ENCODE assay signal across 9 mouse cellular contexts in genomic region chr5:120409385-120410378, GRCm38 (mm10). TPM values are rescaled to one million over a fixed set of nuclear protein-coding genes. Genes with fewer than 3 reads are reported as not detected.
A peak's percentile ranks its signal among the peaks of the same experiment; 100 is the strongest.
DNase-seq lines count a peak whose midpoint lies in the region; ATAC-seq and TF ChIP-seq lines count a peak whose summit lies in the region.
"Had no signal": no experiment of that assay in that cellular context is flagged by ENCODE, and none has a peak within 500 bp of the region (broad histone marks: within the 10 kb centered on the region; RNA-seq: fewer than 3 reads in every experiment).

No protein-coding gene starts in this region.

- 2% methylated on average over 41 of the region's 41 CpGs for WGBS in hindbrain, embryonic 10.5 days
- whole genome bisulfite sequencing in limb, embryonic 14.5 days, result 2% methylated on average over 41 of the region's 41 CpGs

- H3K27ac ChIP-seq in hindbrain, embryonic 10.5 days, result peak overlapping the region; percentile 72
- no peak overlapping the region for H3K27ac ChIP-seq in limb, embryonic 14.5 days (replicated peaks; ENCODE audit: low read depth, low read length)
- H3K27ac ChIP-seq: macrophage had no signal

- H3K4me1 ChIP-seq in E14TG2a.4 (replicated peaks; ENCODE audit: low read depth, low read length), result peaks cover 20% of the 10 kb centered on the region
- H3K4me1 ChIP-seq in hindbrain, embryonic 10.5 days (replicated peaks), result peaks cover 17% of the 10 kb centered on the region
- H3K4me1 ChIP-seq in limb, embryonic 14.5 days (ENCODE audit: control insufficient read depth, insufficient read depth, low read length), result no peaks in the 10 kb centered on the region

- ATAC-seq in limb, embryonic 14.5 days (ENCODE audit: low FRiP score, low read depth), result no peak

- H3K4me2 ChIP-seq in limb, embryonic 14.5 days (replicated peaks; ENCODE audit: low read depth, low read length, severe bottlenecking), result 0 out of 2 replicates have a peak overlapping the region, but pooled peaks have one; percentile 13

- peaks cover 10% of the 10 kb centered on the region for H3K9me3 ChIP-seq in E14TG2a.4 (ENCODE audit: low read length)
- H3K9me3 ChIP-seq in hindbrain, embryonic 10.5 days, result peaks cover 7% of the 10 kb centered on the region
- H3K9me3 ChIP-seq in limb, embryonic 14.5 days (ENCODE audit: control insufficient read depth, low read length), result peaks cover 3% of the 10 kb centered on the region; the same call in 1 of the 2 replicates

- H3K27me3 ChIP-seq in E14TG2a.4 (ENCODE audit: insufficient read depth, low read length), result peaks cover 74% of the 10 kb centered on the region
- peaks cover 70% of the 10 kb centered on the region for H3K27me3 ChIP-seq in hindbrain, embryonic 10.5 days (ENCODE audit: insufficient read depth, poor library complexity, severe bottlenecking)
- H3K27me3 ChIP-seq in limb, embryonic 14.5 days (ENCODE audit: control insufficient read depth, insufficient read depth, low read length), result peaks cover 30% of the 10 kb centered on the region

- 0 out of 2 replicates have a peak overlapping the region, but pooled peaks have one; percentile 12 for H3K9ac ChIP-seq in limb, embryonic 14.5 days (ENCODE audit: low read depth, low read length, severe bottlenecking)

- TF ChIP-seq POLR2A in limb, embryonic 14.5 days (IDR thresholded peaks at IDR 0.05; ENCODE audit: borderline replicate concordance, extremely low read depth, insufficient read depth, insufficient read length), result no peak

- no peak for TF ChIP-seq CTCF in E14TG2a.4 (conservative IDR thresholded peaks at IDR 0.05; ENCODE audit: low read length)

- DNase-seq in ES-CJ7 (ENCODE audit: low read depth, low spot score), result peak; percentile 74
- DNase-seq in hindbrain, embryonic 10.5 days (ENCODE audit: low spot score), result peak; percentile 19
- DNase-seq in limb, embryonic 14.5 days (ENCODE audit: low spot score), result no peak
- DNase-seq in ovary, postnatal 36 days (ENCODE audit: low spot score), result no peak
- no peak for DNase-seq in urinary bladder, adult 2 months (ENCODE audit: low spot score)
- no peak for DNase-seq in heart, adult 9 months (ENCODE audit: low spot score in 2 of 2)

- H3K36me3 ChIP-seq in E14TG2a.4 (ENCODE audit: insufficient read depth, low read length), result no peaks in the 10 kb centered on the region
- no peaks in the 10 kb centered on the region for H3K36me3 ChIP-seq in hindbrain, embryonic 10.5 days
- no peaks in the 10 kb centered on the region for H3K36me3 ChIP-seq in limb, embryonic 14.5 days (ENCODE audit: control insufficient read depth, insufficient read depth, low read length)

- peak overlapping the region; percentile 60 for H3K4me3 ChIP-seq in E14TG2a.4 (replicated peaks; ENCODE audit: low read length)
- H3K4me3 ChIP-seq in hindbrain, embryonic 10.5 days, result peak overlapping the region; percentile 44
- no peak overlapping the region for H3K4me3 ChIP-seq in limb, embryonic 14.5 days (replicated peaks; ENCODE audit: low read length)

RNA-seq across cellular contexts. Expression of gene Lhx5, which starts 21.8 kb away (rescaled TPM):
- polyA plus RNA-seq in hindbrain, embryonic 10.5 days (2016; fragmentation: Nextera tagmentation; extraction: Ambion mirVana), result 12.1 and 34.0 TPM in 2 replicates
- polyA plus RNA-seq in limb, embryonic 14.5 days (2012; rRNA removed), result 0.05 TPM in 1 of 2 replicates, not detected in the other
- polyA plus RNA-seq in limb, embryonic 14.5 days (2014; fragmentation: Nextera tagmentation; extraction: Ambion mirVana), result not detected in 2 replicates
- polyA plus RNA-seq in urinary bladder, adult 2 months (2012; rRNA removed), result not detected in 2 replicates
- polyA plus RNA-seq: heart, postnatal 0 days; macrophage had no signal

Comparison
In these comparisons a context has a peak if more than half of its experiments do, and no peak if none do; other contexts are left out.
1. DNase-seq: peak in ES-CJ7 (single experiment) and hindbrain, embryonic 10.5 days (single experiment); none in limb, embryonic 14.5 days (single experiment), ovary, postnatal 36 days (single experiment), urinary bladder, adult 2 months (single experiment) and heart, adult 9 months (0 of 2).
2. RNA of gene Lhx5, which starts 21.8 kb away (polyA plus RNA-seq): 12.1 to 34.0 TPM in hindbrain, embryonic 10.5 days; 0.05 TPM in limb, embryonic 14.5 days and not detected in urinary bladder, adult 2 months; every median in the first group is over 10 times any median in the second.